Mouse (Mus musculus) liver, embryonic 18 days (tissue): ENCODE data around the gene Tex10. TPM values are rescaled to one million over a fixed set of nuclear protein-coding genes. Genes with fewer than 3 reads are reported as not detected.

Experiments used
- polyA plus RNA-seq: library from polyadenylated mRNA; depleted of rRNA; stranded (reverse); fragments of >200 nt; gene quantifications from 2 replicates; pipeline ENCODE4 v1.2.3, GENCODE M21; 2012; rRNA removed

Gene Tex10
- 8.5 and 9.0 TPM in 2 replicates for polyA plus RNA-seq

DNA sequence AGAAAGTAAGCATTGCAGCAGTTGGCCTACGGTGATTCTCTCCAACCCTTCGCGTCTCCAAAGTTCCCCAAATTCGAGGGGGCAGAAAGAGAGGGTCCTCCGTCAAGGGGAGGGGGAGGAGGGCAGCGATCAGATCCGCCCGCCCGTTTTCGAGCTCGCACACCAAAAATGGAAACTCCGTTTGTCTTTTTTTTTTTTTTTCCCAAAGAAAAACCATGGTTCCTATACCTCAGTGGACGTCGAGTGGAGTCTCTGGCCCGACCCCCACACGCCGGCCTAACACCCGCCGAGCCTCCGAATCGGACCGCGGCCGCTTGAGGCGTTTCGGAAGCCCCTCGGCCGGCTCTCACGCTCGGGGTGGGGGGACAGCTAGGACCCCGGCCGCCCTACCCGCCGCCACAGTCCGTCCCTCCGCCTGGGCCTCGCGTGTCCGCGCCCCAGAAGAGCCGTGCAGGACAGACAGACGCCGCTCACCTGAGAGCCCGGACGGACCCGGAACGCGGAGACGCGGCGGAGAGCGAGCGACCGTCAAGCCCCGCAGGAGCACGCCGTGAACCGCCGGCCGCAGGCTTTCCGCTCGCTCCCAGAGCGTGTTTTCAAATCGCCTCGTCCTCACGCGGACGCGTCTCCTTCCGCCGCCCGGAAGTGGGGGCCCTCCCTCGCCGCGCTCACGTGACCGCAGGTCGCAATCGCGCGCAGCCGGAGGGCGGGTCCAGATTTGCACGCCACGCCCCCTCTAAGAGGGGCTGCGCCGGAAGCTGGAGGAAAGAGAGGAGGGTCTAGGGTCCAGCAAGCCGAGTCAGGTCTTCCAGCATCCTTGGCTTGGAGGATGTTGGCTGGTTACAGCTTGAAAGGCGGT is at the start of gene Tex10:
Gene Tex10, minus strand, starts transcription at position 668 of the 859 bp plus-strand sequence.

Other genes starting within 250 kb of the Tex10 start
- gene Erp44, start 193.9 kb downstream of the Tex10 start, polyA plus RNA-seq, result 27.9 and 30.4 TPM in 2 replicates
- 1.1 TPM in 2 replicates for gene Invs, start 193.7 kb downstream of the Tex10 start, polyA plus RNA-seq
- gene Msantd3, start 66.5 kb upstream of the Tex10 start, polyA plus RNA-seq, result 2.9 and 3.1 TPM in 2 replicates
- 1.1 and 1.4 TPM in 2 replicates for gene Tmeff1, start 111.7 kb upstream of the Tex10 start, polyA plus RNA-seq
- gene Cavin4, start 190.1 kb upstream of the Tex10 start, polyA plus RNA-seq, result 0.03 and 0.04 TPM in 2 replicates